Mouse (Mus musculus) limb, embryonic 13.5 days (tissue): ENCODE data around the gene Ntm. TPM values are rescaled to one million over a fixed set of nuclear protein-coding genes. Genes with fewer than 3 reads are reported as not detected.

ENCODE experiments used
- ATAC-seq: fragments of 200-750 bp; cut with Nextera tagmentation; 2 replicates; pipeline ENCODE4 v1.8.0; 2017; ENCODE audit warnings: low read depth, moderate number of reproducible peaks, moderate TSS enrichment; ENCODE audit not compliant: low FRiP score
- H3K27ac ChIP-seq: fragments of 300-500 bp; sonication (generic); 2 replicates; pipeline ENCODE4 v1.5.1; 2015; ENCODE audit warnings: inconsistent platforms, mild to moderate bottlenecking, moderate library complexity
- H3K27me3 ChIP-seq: fragments of 300-500 bp; sonication (generic); 2 replicates; pipeline ENCODE4 v1.6.1; 2015; ENCODE audit warnings: mild to moderate bottlenecking, inconsistent platforms
- H3K36me3 ChIP-seq: fragments of 300-500 bp; sonication (generic); 2 replicates; pipeline ENCODE4 v1.6.1; 2015; ENCODE audit warnings: inconsistent platforms, mild to moderate bottlenecking, moderate library complexity
- H3K4me1 ChIP-seq: fragments of 300-500 bp; sonication (generic); 2 replicates; pipeline ENCODE4 v1.6.1; 2015; ENCODE audit warnings: inconsistent platforms
- H3K4me2 ChIP-seq: fragments of 300-500 bp; sonication (generic); replicated peaks from 2 replicates; pipeline ENCODE4 v1.6.1; 2015; ENCODE audit warnings: inconsistent platforms, mild to moderate bottlenecking, moderate library complexity
- H3K4me3 ChIP-seq: fragments of 300-500 bp; sonication (generic); 2 replicates; pipeline ENCODE4 v1.5.1; 2015; ENCODE audit warnings: moderate library complexity, mild to moderate bottlenecking, inconsistent platforms
- H3K9ac ChIP-seq: fragments of 300-500 bp; sonication (generic); 2 replicates; pipeline ENCODE4 v1.6.1; 2015; ENCODE audit warnings: mild to moderate bottlenecking, inconsistent platforms
- H3K9me3 ChIP-seq: fragments of 300-500 bp; sonication (generic); 2 replicates; pipeline ENCODE4 v1.6.1; 2016; ENCODE audit warnings: inconsistent platforms
- WGBS: fragments of 180-500 bp; shearing (Covaris S2); methylation state at CpG from one replicate; pipeline ENCODE4 v1.1.7; 2015; 5-methylcytosine and 5-hydroxymethylcytosine counted together
- polyA plus RNA-seq: library from polyadenylated mRNA; unstranded; fragments of >200 nt; fragmentation: Nextera tagmentation; extraction: Ambion mirVana; gene quantifications from 2 replicates; pipeline ENCODE4 v1.2.1, GENCODE M21; 2015

The Ntm gene
- polyA plus RNA-seq, 1 experiment from 2014 or later: 40.0 TPM

- H3K36me3 ChIP-seq: no peaks in the 10 kb centered on the region
- H3K4me3 ChIP-seq: no peak overlapping the region
- no peaks in the 10 kb centered on the region for H3K4me1 ChIP-seq
- H3K27ac ChIP-seq: no peak overlapping the region
- no peak overlapping the region for H3K4me2 ChIP-seq
- WGBS: 82% methylated on average over 4 of the region's 4 CpGs
- no peaks in the 10 kb centered on the region for H3K9me3 ChIP-seq
- H3K9ac ChIP-seq: no peak overlapping the region
- no peaks in the 10 kb centered on the region for H3K27me3 ChIP-seq
- ATAC-seq: no peak
Observed at GRCm38 (mm10) chr9:29790017-29790416, 172.9 kb downstream of the Ntm start.

GRCm38 (mm10) chr9:29788855-29789254 is 174.1 kb downstream of the Ntm start:
- Histone ChIP-seq H3K9ac (no peak overlapping the region), H3K4me3 (no peak overlapping the region), H3K27ac (no peak overlapping the region), H3K36me3 (no peaks in the 10 kb centered on the region), H3K4me1 (no peaks in the 10 kb centered on the region), H3K9me3 (no peaks in the 10 kb centered on the region), H3K27me3 (no peaks in the 10 kb centered on the region), H3K4me2 (no peak overlapping the region)
- ATAC-seq: no peak
- 86% methylated on average over 9 of the region's 9 CpGs for WGBS

- no peaks in the 10 kb centered on the region for H3K36me3 ChIP-seq
- no peaks in the 10 kb centered on the region for H3K27me3 ChIP-seq
- H3K4me3 ChIP-seq: no peak overlapping the region
- no peaks in the 10 kb centered on the region for H3K9me3 ChIP-seq
- no peaks in the 10 kb centered on the region for H3K4me1 ChIP-seq
- ATAC-seq: no peak
- WGBS: 74% methylated on average over 4 of the region's 4 CpGs
- H3K27ac ChIP-seq: no peak overlapping the region
- no peak overlapping the region for H3K9ac ChIP-seq
- H3K4me2 ChIP-seq: no peak overlapping the region
Observed at GRCm38 (mm10) chr9:29787408-29787807, 175.5 kb downstream of the Ntm start.

- Histone ChIP-seq H3K27ac (no peak overlapping the region), H3K36me3 (no peaks in the 10 kb centered on the region), H3K9me3 (no peaks in the 10 kb centered on the region), H3K4me1 (no peaks in the 10 kb centered on the region), H3K4me2 (no peak overlapping the region), H3K9ac (no peak overlapping the region), H3K27me3 (no peaks in the 10 kb centered on the region), H3K4me3 (no peak overlapping the region)
- WGBS: 76% methylated on average over 4 of the region's 4 CpGs
- no peak for ATAC-seq
Observed at GRCm38 (mm10) chr9:29782697-29783096, 180.2 kb downstream of the Ntm start.

- ATAC-seq: no peak
- H3K4me3 ChIP-seq: no peak overlapping the region
- no peak overlapping the region for H3K27ac ChIP-seq
- H3K4me2 ChIP-seq: no peak overlapping the region
- H3K36me3 ChIP-seq: no peaks in the 10 kb centered on the region
- no peaks in the 10 kb centered on the region for H3K9me3 ChIP-seq
- H3K4me1 ChIP-seq: no peaks in the 10 kb centered on the region
- WGBS: 73% methylated on average over 7 of the region's 7 CpGs
- H3K27me3 ChIP-seq: no peaks in the 10 kb centered on the region
- H3K9ac ChIP-seq: no peak overlapping the region
Observed at GRCm38 (mm10) chr9:29779739-29780138, 183.2 kb downstream of the Ntm start.

- H3K4me1 ChIP-seq: no peaks in the 10 kb centered on the region
- no peak overlapping the region for H3K4me3 ChIP-seq
- no peak for ATAC-seq
- no peak overlapping the region for H3K9ac ChIP-seq
- H3K4me2 ChIP-seq: no peak overlapping the region
- no peaks in the 10 kb centered on the region for H3K9me3 ChIP-seq
- no peak overlapping the region for H3K27ac ChIP-seq
- H3K36me3 ChIP-seq: no peaks in the 10 kb centered on the region
- H3K27me3 ChIP-seq: no peaks in the 10 kb centered on the region
- 93% methylated on average over 3 of the region's 3 CpGs for WGBS
Observed at GRCm38 (mm10) chr9:29776951-29777350, 186.0 kb downstream of the Ntm start.

GRCm38 (mm10) chr9:29776542-29776941 is 186.4 kb downstream of the Ntm start:
- no peaks in the 10 kb centered on the region for H3K4me1 ChIP-seq
- WGBS: 76% methylated on average over 4 of the region's 4 CpGs
- H3K27ac ChIP-seq: no peak overlapping the region
- no peaks in the 10 kb centered on the region for H3K36me3 ChIP-seq
- ATAC-seq: no peak
- no peak overlapping the region for H3K9ac ChIP-seq
- H3K9me3 ChIP-seq: no peaks in the 10 kb centered on the region
- no peak overlapping the region for H3K4me2 ChIP-seq
- no peak overlapping the region for H3K4me3 ChIP-seq
- H3K27me3 ChIP-seq: no peaks in the 10 kb centered on the region

GRCm38 (mm10) chr9:29776030-29776429 is 186.9 kb downstream of the Ntm start:
- Histone ChIP-seq H3K4me3 (no peak overlapping the region), H3K9me3 (no peaks in the 10 kb centered on the region), H3K4me2 (no peak overlapping the region), H3K27me3 (no peaks in the 10 kb centered on the region), H3K36me3 (no peaks in the 10 kb centered on the region), H3K9ac (no peak overlapping the region), H3K27ac (no peak overlapping the region), H3K4me1 (no peaks in the 10 kb centered on the region)
- ATAC-seq: no peak
- 86% methylated on average over 4 of the region's 4 CpGs for WGBS

- no peak overlapping the region for H3K4me3 ChIP-seq
- 81% methylated on average over 11 of the region's 11 CpGs for WGBS
Observed at GRCm38 (mm10) chr9:29772625-29773388, 190.1 kb downstream of the Ntm start.

GRCm38 (mm10) chr9:29771870-29772269 is 191.1 kb downstream of the Ntm start:
- Histone ChIP-seq H3K27me3 (no peaks in the 10 kb centered on the region), H3K4me3 (no peak overlapping the region), H3K36me3 (no peaks in the 10 kb centered on the region), H3K27ac (no peak overlapping the region), H3K4me1 (no peaks in the 10 kb centered on the region), H3K4me2 (no peak overlapping the region), H3K9me3 (no peaks in the 10 kb centered on the region), H3K9ac (no peak overlapping the region)
- no peak for ATAC-seq
- 24% methylated on average over 5 of the region's 5 CpGs for WGBS

More at GRCm38 (mm10) chr9:29772625-29773388, 190.1 kb downstream of the Ntm start:
- Histone ChIP-seq H3K4me2 (no peak overlapping the region), H3K9ac (no peak overlapping the region), H3K27ac (no peak overlapping the region), H3K4me1 (no peaks in the 10 kb centered on the region), H3K36me3 (no peaks in the 10 kb centered on the region), H3K9me3 (no peaks in the 10 kb centered on the region), H3K27me3 (no peaks in the 10 kb centered on the region)
- ATAC-seq: no peak

GRCm38 (mm10) chr9:29771071-29771785 is 191.7 kb downstream of the Ntm start:
- Histone ChIP-seq H3K27ac (no peak overlapping the region), H3K9ac (no peak overlapping the region), H3K27me3 (no peaks in the 10 kb centered on the region), H3K4me2 (no peak overlapping the region), H3K4me1 (no peaks in the 10 kb centered on the region), H3K9me3 (no peaks in the 10 kb centered on the region), H3K36me3 (no peaks in the 10 kb centered on the region), H3K4me3 (no peak overlapping the region)
- ATAC-seq: no peak
- 77% methylated on average over 23 of the region's 23 CpGs for WGBS

- H3K27me3 ChIP-seq: no peaks in the 10 kb centered on the region
- no peak overlapping the region for H3K27ac ChIP-seq
- H3K9ac ChIP-seq: no peak overlapping the region
- WGBS: 27% methylated on average over 4 of the region's 4 CpGs
- H3K4me1 ChIP-seq: no peaks in the 10 kb centered on the region
- H3K4me2 ChIP-seq: no peak overlapping the region
- H3K4me3 ChIP-seq: no peak overlapping the region
- H3K9me3 ChIP-seq: no peaks in the 10 kb centered on the region
- no peak for ATAC-seq
- no peaks in the 10 kb centered on the region for H3K36me3 ChIP-seq
Observed at GRCm38 (mm10) chr9:29769361-29769760, 193.6 kb downstream of the Ntm start.
